10 mouse cellular contexts compared by ENCODE assay signal in the genomic region with DNA sequence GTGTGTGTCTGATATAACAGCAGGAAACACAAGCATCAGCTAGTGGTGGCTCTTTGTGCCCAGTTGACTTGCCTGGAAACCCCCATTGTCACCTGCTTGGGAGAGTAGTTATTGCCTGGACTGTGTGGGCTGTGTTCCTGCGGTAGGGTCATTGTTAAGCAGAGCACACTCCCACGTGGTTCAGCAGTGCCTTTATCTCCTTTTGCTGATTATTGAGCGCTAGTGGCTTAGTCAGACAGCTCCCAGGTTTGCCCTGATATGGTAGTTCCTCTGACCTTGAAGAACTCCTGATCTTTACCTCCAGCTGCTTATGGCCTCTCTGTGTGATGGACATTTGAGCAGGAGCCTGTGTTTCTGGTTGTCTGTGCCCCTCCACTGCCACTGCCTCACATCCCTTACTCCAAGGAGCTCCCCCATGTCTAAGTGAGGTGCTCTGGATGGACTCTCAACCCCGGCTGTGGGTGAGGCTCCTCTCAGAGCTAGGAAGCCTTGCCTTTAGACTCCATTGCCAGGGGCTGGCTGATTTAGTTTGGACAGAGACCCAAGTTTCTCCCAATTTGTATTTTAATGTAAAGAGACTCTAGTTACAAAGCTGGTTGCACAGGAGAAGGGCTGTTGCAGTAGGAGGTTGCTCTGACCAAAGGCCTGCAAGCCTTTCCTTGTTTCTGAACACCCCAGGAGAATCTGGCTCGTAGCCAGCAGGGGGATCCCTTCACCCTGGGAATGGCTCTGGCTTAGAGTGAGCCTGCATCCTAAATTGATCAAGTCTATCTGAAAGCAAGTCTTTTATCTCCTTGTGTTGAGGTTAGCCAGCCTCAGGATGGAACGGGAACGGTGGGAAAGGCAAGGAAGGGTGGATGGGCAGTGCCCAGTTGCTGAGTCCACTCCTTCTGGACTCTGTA. TPM values are rescaled to one million over a fixed set of nuclear protein-coding genes. Genes with fewer than 3 reads are reported as not detected.
DNase-seq lines count a peak whose midpoint lies in the region; ATAC-seq and TF ChIP-seq lines count a peak whose summit lies in the region.
"Had no signal": no experiment of that assay in that cellular context is flagged by ENCODE, and none has a peak within 500 bp of the region (broad histone marks: within the 10 kb centered on the region; RNA-seq: fewer than 3 reads in every experiment).

No protein-coding gene starts in this region.

- H3K9ac ChIP-seq in heart, embryonic 12.5 days: no peak overlapping the region; the same call in 1 of the 2 replicates
- H3K9ac ChIP-seq in liver, embryonic 16.5 days (ENCODE audit: low read depth, low read length): no peak overlapping the region
- H3K9ac ChIP-seq: limb, embryonic 13.5 days had no signal

- peak overlapping the region; percentile 82 for H3K27ac ChIP-seq in heart, embryonic 12.5 days (ENCODE audit: poor library complexity, severe bottlenecking)
- H3K27ac ChIP-seq in thymus, adult 2 months (ENCODE audit: control insufficient read depth, insufficient read depth, low read length): no peak overlapping the region
- H3K27ac ChIP-seq in liver, embryonic 16.5 days (ENCODE audit: low read length): no peak overlapping the region
- H3K27ac ChIP-seq: gastrocnemius, adult 2 months; limb, embryonic 13.5 days had no signal

- no peak for TF ChIP-seq CTCF in thymus, adult 2 months (IDR thresholded peaks at IDR 0.05; ENCODE audit: borderline replicate concordance, control insufficient read depth, extremely low read depth, insufficient read depth, low read length, poor library complexity)

- no peak for DNase-seq in heart, postnatal 36 days
- peak; percentile 15 to 30 for DNase-seq in thymus, postnatal 36 days
- no peak for DNase-seq in thymus, adult 2 months
- DNase-seq in left cerebral cortex, postnatal 4 days: no peak
- DNase-seq in spleen, postnatal 14 days (ENCODE audit: low spot score in 2 of 2): no peak
- DNase-seq: gastrocnemius, adult 2 months had no signal

- no peaks in the 10 kb centered on the region for H3K27me3 ChIP-seq in heart, embryonic 12.5 days (replicated peaks)
- H3K27me3 ChIP-seq in thymus, adult 2 months (ENCODE audit: control insufficient read depth, insufficient read depth, low read length): no peaks in the 10 kb centered on the region
- H3K27me3 ChIP-seq in liver, embryonic 16.5 days (ENCODE audit: control insufficient read depth, insufficient read depth, low read depth, low read length): no peaks in the 10 kb centered on the region
- H3K27me3 ChIP-seq: limb, embryonic 13.5 days had no signal

- H3K9me3 ChIP-seq in heart, embryonic 12.5 days (replicated peaks): no peaks in the 10 kb centered on the region
- no peaks in the 10 kb centered on the region for H3K9me3 ChIP-seq in liver, embryonic 16.5 days (replicated peaks; ENCODE audit: control insufficient read depth, low read length)
- H3K9me3 ChIP-seq: limb, embryonic 13.5 days had no signal

- TF ChIP-seq POLR2A in thymus, adult 2 months (IDR thresholded peaks at IDR 0.05; ENCODE audit: control insufficient read depth, extremely low read depth, insufficient read depth, low read length, poor library complexity): no peak

- H3K4me2 ChIP-seq in heart, embryonic 12.5 days: no peak overlapping the region
- no peak overlapping the region for H3K4me2 ChIP-seq in liver, embryonic 16.5 days (ENCODE audit: low read depth, low read length)
- H3K4me2 ChIP-seq: limb, embryonic 13.5 days had no signal

- H3K4me1 ChIP-seq in heart, embryonic 12.5 days (replicated peaks): peaks cover 15% of the 10 kb centered on the region
- no peaks in the 10 kb centered on the region for H3K4me1 ChIP-seq in thymus, adult 2 months (replicated peaks; ENCODE audit: control insufficient read depth, insufficient read depth, low read length)
- H3K4me1 ChIP-seq in liver, embryonic 16.5 days (ENCODE audit: control insufficient read depth, low read depth, low read length): peaks cover 4% of the 10 kb centered on the region; the same call in 1 of the 2 replicates
- H3K4me1 ChIP-seq: limb, embryonic 13.5 days had no signal

- peak; percentile 44; the same call in 1 of the 2 replicates for ATAC-seq in heart, embryonic 12.5 days (ENCODE audit: insufficient number of reproducible peaks, low FRiP score)
- peak; percentile 68; the same call in 1 of the 2 replicates for ATAC-seq in liver, embryonic 16.5 days (ENCODE audit: low read depth)
- no peak for ATAC-seq in cerebellum, adult (ENCODE audit: insufficient number of reproducible peaks, low FRiP score, low TSS enrichment)

- H3K36me3 ChIP-seq in heart, embryonic 12.5 days: peaks cover 21% of the 10 kb centered on the region
- peaks cover 3% of the 10 kb centered on the region for H3K36me3 ChIP-seq in thymus, adult 2 months (ENCODE audit: control insufficient read depth, insufficient read depth, low read length)
- peaks cover under 1% of the 10 kb centered on the region; the same call in 1 of the 2 replicates for H3K36me3 ChIP-seq in liver, embryonic 16.5 days (ENCODE audit: control insufficient read depth, insufficient read depth)

- intact Hi-C loops in heart, postnatal 36 days (cut with DNase I): no loop called here
- intact Hi-C loops in left cerebral cortex, postnatal 4 days (cut with DNase I): no loop called here

- no peak overlapping the region for H3K4me3 ChIP-seq in heart, embryonic 12.5 days
- no peak overlapping the region for H3K4me3 ChIP-seq in thymus, adult 2 months (ENCODE audit: control insufficient read depth, insufficient read depth, low read length)
- no peak overlapping the region for H3K4me3 ChIP-seq in liver, embryonic 16.5 days (ENCODE audit: low read depth, low read length)
- H3K4me3 ChIP-seq: gastrocnemius, adult 2 months; limb, embryonic 13.5 days had no signal

- WGBS in heart, embryonic 12.5 days: 16% methylated on average over 7 of the region's 7 CpGs
- 86% methylated on average over 7 of the region's 7 CpGs for WGBS in thymus, adult 2 months
- 36% methylated on average over 7 of the region's 7 CpGs for WGBS in liver, embryonic 16.5 days (ENCODE audit: insufficient replicate concordance)

RNA-seq across cellular contexts. Expression of gene Abl1, which starts 12.6 kb away (rescaled TPM):
- 41.2 and 41.8 TPM in 2 replicates for polyA plus RNA-seq in heart, embryonic 12.5 days (2016; fragmentation: Nextera tagmentation; extraction: Ambion mirVana)
- total RNA-seq in heart, postnatal 36 days (2021): 10 to 100 TPM; 31.8 to 32.8 TPM
- 93.4 and 105 TPM in 2 replicates for polyA plus RNA-seq in thymus, adult 2 months (2012; rRNA removed)
- polyA plus RNA-seq in liver, embryonic 16.5 days (2015; fragmentation: Nextera tagmentation; extraction: Ambion mirVana): 5.8 and 6.7 TPM in 2 replicates
- total RNA-seq in left cerebral cortex, postnatal 4 days (2021): 10 to 100 TPM; 51.3 to 54.4 TPM

RNA-seq across cellular contexts. Expression of gene Exosc2, which starts 30.3 kb away (rescaled TPM):
- polyA plus RNA-seq in heart, embryonic 12.5 days (2016; fragmentation: Nextera tagmentation; extraction: Ambion mirVana): 38.2 and 38.4 TPM in 2 replicates
- 10 to 100 TPM in 1 of 2 experiments, 1 to 10 TPM in 1; 9.4 to 10.7 TPM for total RNA-seq in heart, postnatal 36 days (2021)
- polyA plus RNA-seq in thymus, adult 2 months (2012; rRNA removed): 24.2 and 27.9 TPM in 2 replicates
- 24.9 and 25.6 TPM in 2 replicates for polyA plus RNA-seq in liver, embryonic 16.5 days (2015; fragmentation: Nextera tagmentation; extraction: Ambion mirVana)
- total RNA-seq in left cerebral cortex, postnatal 4 days (2021): 10 to 100 TPM; 28.4 to 29.0 TPM

Comparison
In these comparisons a context has a peak if more than half of its experiments do, and no peak if none do; other contexts are left out.
1. DNase-seq: peak in thymus, postnatal 36 days (2 of 2); none in heart, postnatal 36 days (0 of 2), thymus, adult 2 months (single experiment), left cerebral cortex, postnatal 4 days (single experiment) and spleen, postnatal 14 days (0 of 2).